Mouse (Mus musculus) stomach, adult 2 months (tissue): Measurements from ENCODE around the gene Scgb1b12. TPM values are rescaled to one million over a fixed set of nuclear protein-coding genes. Genes with fewer than 3 reads are reported as not detected.

Source experiments
- polyA plus RNA-seq: library from polyadenylated mRNA; depleted of rRNA; stranded (reverse); fragments of >200 nt; gene quantifications from 2 replicates; pipeline ENCODE4 v1.2.3, GENCODE M21; 2012; rRNA removed

Scgb1b12 gene
- not detected in 2 replicates for polyA plus RNA-seq

GRCm38 (mm10) chr7:32333882-32334281 is at the start of gene Scgb1b12:
TSS of gene Scgb1b12 (plus strand) at chr7:32334182.

GRCm38 (mm10) chr7:32327145-32327544 is 6.8 kb upstream of the Scgb1b12 start, which contains the start of gene Scgb2b12:
TSS of gene Scgb2b12 (minus strand) at chr7:32327245.

Other genes starting within 250 kb of the Scgb1b12 start
- gene Scgb1b10, start 233.3 kb upstream of the Scgb1b12 start, polyA plus RNA-seq, result not detected in 2 replicates
- gene Scgb2b11, start 123.0 kb upstream of the Scgb1b12 start, polyA plus RNA-seq, result not detected in 2 replicates
- not detected in 2 replicates for gene Scgb1b11, start 111.3 kb upstream of the Scgb1b12 start, polyA plus RNA-seq
- gene Scgb2b12, start 6.9 kb upstream of the Scgb1b12 start, polyA plus RNA-seq, result not detected in 2 replicates
- not detected in 2 replicates for gene Scgb1b29, start 107.4 kb downstream of the Scgb1b12 start, polyA plus RNA-seq